Mouse (Mus musculus) forebrain, embryonic 13.5 days (tissue): ENCODE measurements around the gene Btrc. TPM values are rescaled to one million over a fixed set of nuclear protein-coding genes. Genes with fewer than 3 reads are reported as not detected.
"Not testable (repeated sequence)": the region's sequence is repeated elsewhere in the genome, so short reads cannot be mapped to it uniquely, and the experiment has no call there.

Experiments used
- ATAC-seq: fragments of 200-750 bp; cut with Nextera tagmentation; 2 replicates; pipeline ENCODE4 v1.8.0; 2017
- H3K27ac ChIP-seq: fragments of 300-500 bp; sonication (generic); 2 replicates; pipeline ENCODE4 v1.5.1; 2015; ENCODE audit warnings: inconsistent platforms, mild to moderate bottlenecking, moderate library complexity
- H3K27me3 ChIP-seq: fragments of 300-500 bp; sonication (generic); 2 replicates; pipeline ENCODE4 v1.6.1; 2015; ENCODE audit warnings: mild to moderate bottlenecking, inconsistent platforms
- H3K36me3 ChIP-seq: fragments of 300-500 bp; sonication (generic); 2 replicates; pipeline ENCODE4 v1.6.1; 2015; ENCODE audit warnings: mild to moderate bottlenecking, inconsistent platforms; ENCODE audit not compliant: poor library complexity, severe bottlenecking
- H3K4me1 ChIP-seq: fragments of 300-500 bp; sonication (generic); 2 replicates; pipeline ENCODE4 v1.6.1; 2015; ENCODE audit warnings: inconsistent platforms
- H3K4me2 ChIP-seq: fragments of 300-500 bp; sonication (generic); 2 replicates; pipeline ENCODE4 v1.6.1; 2015; ENCODE audit warnings: inconsistent platforms, mild to moderate bottlenecking, moderate library complexity
- H3K4me3 ChIP-seq: fragments of 300-500 bp; sonication (generic); 2 replicates; pipeline ENCODE4 v1.5.1; 2015; ENCODE audit warnings: mild to moderate bottlenecking, inconsistent platforms
- H3K9ac ChIP-seq: fragments of 300-500 bp; sonication (generic); 2 replicates; pipeline ENCODE4 v1.6.1; 2015; ENCODE audit warnings: mild to moderate bottlenecking, inconsistent platforms
- H3K9me3 ChIP-seq: fragments of 300-500 bp; sonication (generic); replicated peaks from 2 replicates; pipeline ENCODE4 v1.6.1; 2016; ENCODE audit warnings: inconsistent platforms
- WGBS: fragments of 180-500 bp; shearing (Covaris S2); methylation state at CpG from one replicate; pipeline ENCODE4 v1.1.7; 2015; 5-methylcytosine and 5-hydroxymethylcytosine counted together
- polyA plus RNA-seq: library from polyadenylated mRNA; unstranded; fragments of >200 nt; fragmentation: Nextera tagmentation; extraction: Ambion mirVana; gene quantifications from 2 replicates; pipeline ENCODE4 v1.2.1, GENCODE M21; 2015

Btrc gene
- polyA plus RNA-seq, 1 experiment from 2014 or later: 51.4 TPM

- Histone ChIP-seq H3K4me2 (no peak overlapping the region), H3K27ac (no peak overlapping the region), H3K36me3 (no peaks in the 10 kb centered on the region), H3K4me3 (no peak overlapping the region), H3K4me1 (peaks cover 10% of the 10 kb centered on the region), H3K9me3 (no peaks in the 10 kb centered on the region), H3K27me3 (0 out of 2 replicates have a peak, but pooled peaks cover 2% of the 10 kb centered on the region), H3K9ac (no peak overlapping the region)
- ATAC-seq: no peak
These were observed 3.0 kb upstream of the Btrc start for GRCm38 (mm10) chr19:45360486-45360885.

- Histone ChIP-seq H3K9ac (peak overlapping the region; percentile 83), H3K27ac (peak overlapping the region; percentile 94), H3K36me3 (peaks cover 11% of the 10 kb centered on the region; the same call in 1 of the 2 replicates), H3K9me3 (no peaks in the 10 kb centered on the region), H3K4me2 (peak overlapping the region; percentile 71), H3K27me3 (no peaks in the 10 kb centered on the region), H3K4me3 (peak overlapping the region; percentile 74), H3K4me1 (peaks cover 16% of the 10 kb centered on the region)
- ATAC-seq: peak; percentile 48
- 0% methylated on average over 19 of the region's 20 CpGs for WGBS
These were observed 428 bp downstream of the Btrc start for GRCm38 (mm10) chr19:45363933-45364391.

- no peak for ATAC-seq
- peaks cover 13% of the 10 kb centered on the region; the same call in 1 of the 2 replicates for H3K36me3 ChIP-seq
- H3K9me3 ChIP-seq: no peaks in the 10 kb centered on the region
- no peak overlapping the region for H3K4me3 ChIP-seq
- H3K9ac ChIP-seq: no peak overlapping the region
- H3K4me2 ChIP-seq: no peak overlapping the region
- WGBS: 86% methylated on average over 7 of the region's 7 CpGs
- no peaks in the 10 kb centered on the region for H3K27me3 ChIP-seq
- H3K4me1 ChIP-seq: peaks cover 16% of the 10 kb centered on the region
- no peak overlapping the region for H3K27ac ChIP-seq
These were observed 3.1 kb downstream of the Btrc start for GRCm38 (mm10) chr19:45366651-45367050.

GRCm38 (mm10) chr19:45384815-45385214 is 21.3 kb downstream of the Btrc start:
- H3K27me3 ChIP-seq, H3K4me3 ChIP-seq, H3K4me2 ChIP-seq, H3K4me1 ChIP-seq, H3K27ac ChIP-seq, H3K9me3 ChIP-seq, ATAC-seq, H3K9ac ChIP-seq: not testable (repeated sequence)
- peaks cover 24% of the 10 kb centered on the region for H3K36me3 ChIP-seq
- WGBS: 98% methylated on average over 10 of the region's 10 CpGs

GRCm38 (mm10) chr19:45388551-45388950 is 25.0 kb downstream of the Btrc start:
- 86% methylated on average over 6 of the region's 6 CpGs for WGBS
- Histone ChIP-seq H3K36me3 (peaks cover 18% of the 10 kb centered on the region), H3K27ac (no peak overlapping the region), H3K4me1 (no peaks in the 10 kb centered on the region), H3K4me3 (no peak overlapping the region), H3K9me3 (no peaks in the 10 kb centered on the region), H3K4me2 (no peak overlapping the region), H3K27me3 (no peaks in the 10 kb centered on the region), H3K9ac (no peak overlapping the region)
- ATAC-seq: no peak

GRCm38 (mm10) chr19:45394078-45394477 is 30.5 kb downstream of the Btrc start:
- 0 out of 2 replicates have a peak, but pooled peaks cover 2% of the 10 kb centered on the region for H3K36me3 ChIP-seq
- no peak overlapping the region for H3K27ac ChIP-seq
- H3K9ac ChIP-seq: no peak overlapping the region
- ATAC-seq: no peak
- H3K27me3 ChIP-seq: no peaks in the 10 kb centered on the region
- 85% methylated on average over 7 of the region's 7 CpGs for WGBS
- H3K9me3 ChIP-seq: no peaks in the 10 kb centered on the region
- H3K4me3 ChIP-seq: no peak overlapping the region
- H3K4me1 ChIP-seq: no peaks in the 10 kb centered on the region
- H3K4me2 ChIP-seq: no peak overlapping the region

- Histone ChIP-seq H3K4me1 (no peaks in the 10 kb centered on the region), H3K27ac (no peak overlapping the region), H3K9me3 (no peaks in the 10 kb centered on the region), H3K27me3 (no peaks in the 10 kb centered on the region), H3K36me3 (no peaks in the 10 kb centered on the region), H3K4me2 (no peak overlapping the region), H3K4me3 (no peak overlapping the region), H3K9ac (no peak overlapping the region)
- WGBS: 82% methylated on average over 2 of the region's 2 CpGs
- ATAC-seq: no peak
These were observed 47.5 kb downstream of the Btrc start for GRCm38 (mm10) chr19:45411000-45411399.

- H3K4me1 ChIP-seq: no peaks in the 10 kb centered on the region
- no peaks in the 10 kb centered on the region for H3K36me3 ChIP-seq
- H3K4me3 ChIP-seq: no peak overlapping the region
- H3K9ac ChIP-seq: no peak overlapping the region
- no peak for ATAC-seq
- no peak overlapping the region for H3K27ac ChIP-seq
- 94% methylated on average over 3 of the region's 3 CpGs for WGBS
- no peaks in the 10 kb centered on the region for H3K9me3 ChIP-seq
- H3K4me2 ChIP-seq: no peak overlapping the region
- H3K27me3 ChIP-seq: no peaks in the 10 kb centered on the region
These were observed 49.2 kb downstream of the Btrc start for GRCm38 (mm10) chr19:45412694-45413093.

GRCm38 (mm10) chr19:45413966-45414365 is 50.4 kb downstream of the Btrc start:
- no peak overlapping the region for H3K4me2 ChIP-seq
- 94% methylated on average over 3 of the region's 3 CpGs for WGBS
- H3K27ac ChIP-seq: no peak overlapping the region
- no peaks in the 10 kb centered on the region for H3K9me3 ChIP-seq
- no peak overlapping the region for H3K4me3 ChIP-seq
- no peak for ATAC-seq
- no peaks in the 10 kb centered on the region for H3K4me1 ChIP-seq
- H3K9ac ChIP-seq: no peak overlapping the region
- no peaks in the 10 kb centered on the region for H3K27me3 ChIP-seq
- no peaks in the 10 kb centered on the region for H3K36me3 ChIP-seq

- Histone ChIP-seq H3K36me3 (no peaks in the 10 kb centered on the region), H3K27me3 (no peaks in the 10 kb centered on the region), H3K9ac (no peak overlapping the region), H3K4me1 (no peaks in the 10 kb centered on the region), H3K9me3 (no peaks in the 10 kb centered on the region), H3K27ac (no peak overlapping the region), H3K4me3 (no peak overlapping the region), H3K4me2 (no peak overlapping the region)
- no peak for ATAC-seq
These were observed 54.1 kb downstream of the Btrc start for GRCm38 (mm10) chr19:45417601-45418000.

- no peak overlapping the region for H3K4me3 ChIP-seq
- 0 out of 2 replicates have a peak, but pooled peaks cover 2% of the 10 kb centered on the region for H3K4me1 ChIP-seq
- no peak overlapping the region for H3K9ac ChIP-seq
- no peak overlapping the region for H3K27ac ChIP-seq
- H3K27me3 ChIP-seq: no peaks in the 10 kb centered on the region
- H3K4me2 ChIP-seq: no peak overlapping the region
- 57% methylated on average over 7 of the region's 7 CpGs for WGBS
- H3K36me3 ChIP-seq: peaks cover 8% of the 10 kb centered on the region; the same call in 1 of the 2 replicates
- no peak for ATAC-seq
- H3K9me3 ChIP-seq: no peaks in the 10 kb centered on the region
These were observed 58.7 kb downstream of the Btrc start for GRCm38 (mm10) chr19:45422276-45422675.

GRCm38 (mm10) chr19:45428146-45428545 is 64.6 kb downstream of the Btrc start:
- Histone ChIP-seq H3K4me3 (no peak overlapping the region), H3K36me3 (peaks cover 8% of the 10 kb centered on the region; the same call in 1 of the 2 replicates), H3K9ac (no peak overlapping the region), H3K9me3 (no peaks in the 10 kb centered on the region), H3K27me3 (no peaks in the 10 kb centered on the region), H3K4me2 (no peak overlapping the region), H3K4me1 (peaks cover 13% of the 10 kb centered on the region), H3K27ac (no peak overlapping the region)
- WGBS: 75% methylated on average over 4 of the region's 4 CpGs
- ATAC-seq: no peak

GRCm38 (mm10) chr19:45430971-45431633 is 67.6 kb downstream of the Btrc start:
- Histone ChIP-seq H3K4me1 (peaks cover 15% of the 10 kb centered on the region), H3K27me3 (no peaks in the 10 kb centered on the region), H3K4me3 (no peak overlapping the region), H3K27ac (no peak overlapping the region), H3K36me3 (no peaks in the 10 kb centered on the region), H3K9me3 (no peaks in the 10 kb centered on the region), H3K4me2 (no peak overlapping the region), H3K9ac (no peak overlapping the region)
- 78% methylated on average over 6 of the region's 6 CpGs for WGBS
- ATAC-seq: no peak
